Mouse (Mus musculus): ENCODE measurements around the gene Drosha. TPM values are rescaled to one million over a fixed set of nuclear protein-coding genes. Genes with fewer than 3 reads are reported as not detected.

Drosha gene
- polyA plus RNA-seq, 1 experiment: 14.6 TPM

- Histone ChIP-seq H3K27ac (ENCODE audit: insufficient read depth, low read depth, low read length) (no peak overlapping the region), H3K4me1 (ENCODE audit: control insufficient read depth, insufficient read depth, low read length) (no peaks in the 10 kb centered on the region), H3K4me3 (ENCODE audit: insufficient read depth, low read length) (no peak overlapping the region)
- TF ChIP-seq POLR2A (IDR thresholded peaks at IDR 0.05; ENCODE audit: borderline replicate concordance, low read depth, low read length) (no peak), CTCF (IDR thresholded peaks at IDR 0.05; ENCODE audit: low read depth, low read length) (no peak)
These were observed 53.3 kb downstream of the Drosha start for GRCm38 (mm10) chr15:12877934-12878333.

- Histone ChIP-seq H3K4me1 (ENCODE audit: control insufficient read depth, insufficient read depth, low read length) (no peaks in the 10 kb centered on the region), H3K27ac (ENCODE audit: insufficient read depth, low read depth, low read length) (no peak overlapping the region)
- TF ChIP-seq CTCF (IDR thresholded peaks at IDR 0.05; ENCODE audit: low read depth, low read length) (no peak), POLR2A (IDR thresholded peaks at IDR 0.05; ENCODE audit: borderline replicate concordance, low read depth, low read length) (no peak)
These were observed 54.0 kb downstream of the Drosha start for GRCm38 (mm10) chr15:12878581-12878980.

GRCm38 (mm10) chr15:12879937-12880336 lies 55.3 kb downstream of the Drosha start:
- no peak for TF ChIP-seq CTCF (IDR thresholded peaks at IDR 0.05; ENCODE audit: low read depth, low read length)
- TF ChIP-seq POLR2A (IDR thresholded peaks at IDR 0.05; ENCODE audit: borderline replicate concordance, low read depth, low read length): no peak
- H3K27ac ChIP-seq (ENCODE audit: insufficient read depth, low read depth, low read length): no peak overlapping the region
- no peak overlapping the region for H3K4me3 ChIP-seq (ENCODE audit: insufficient read depth, low read length)

More at GRCm38 (mm10) chr15:12878581-12878980, 54.0 kb downstream of the Drosha start:
- H3K4me3 ChIP-seq (ENCODE audit: insufficient read depth, low read length): no peak overlapping the region

GRCm38 (mm10) chr15:12884855-12885254 lies 60.2 kb downstream of the Drosha start:
- no peaks in the 10 kb centered on the region for H3K4me1 ChIP-seq (ENCODE audit: control insufficient read depth, insufficient read depth, low read length)
- TF ChIP-seq CTCF (IDR thresholded peaks at IDR 0.05; ENCODE audit: low read depth, low read length): no peak
- no peak overlapping the region for H3K27ac ChIP-seq (ENCODE audit: insufficient read depth, low read depth, low read length)

More at GRCm38 (mm10) chr15:12879937-12880336, 55.3 kb downstream of the Drosha start:
- H3K4me1 ChIP-seq (ENCODE audit: control insufficient read depth, insufficient read depth, low read length): no peaks in the 10 kb centered on the region

GRCm38 (mm10) chr15:12885361-12885760 lies 60.7 kb downstream of the Drosha start:
- no peak overlapping the region for H3K4me3 ChIP-seq (ENCODE audit: insufficient read depth, low read length)
- no peaks in the 10 kb centered on the region for H3K4me1 ChIP-seq (ENCODE audit: control insufficient read depth, insufficient read depth, low read length)
- TF ChIP-seq POLR2A (IDR thresholded peaks at IDR 0.05; ENCODE audit: borderline replicate concordance, low read depth, low read length) (no peak), CTCF (IDR thresholded peaks at IDR 0.05; ENCODE audit: low read depth, low read length) (no peak)
- H3K27ac ChIP-seq (ENCODE audit: insufficient read depth, low read depth, low read length): no peak overlapping the region

More at GRCm38 (mm10) chr15:12884855-12885254, 60.2 kb downstream of the Drosha start:
- H3K4me3 ChIP-seq (ENCODE audit: insufficient read depth, low read length): no peak overlapping the region

GRCm38 (mm10) chr15:12887206-12887605 lies 62.6 kb downstream of the Drosha start:
- TF ChIP-seq POLR2A (IDR thresholded peaks at IDR 0.05; ENCODE audit: borderline replicate concordance, low read depth, low read length): no peak
- no peak for TF ChIP-seq CTCF (IDR thresholded peaks at IDR 0.05; ENCODE audit: low read depth, low read length)
- no peaks in the 10 kb centered on the region for H3K4me1 ChIP-seq (ENCODE audit: control insufficient read depth, insufficient read depth, low read length)
- no peak overlapping the region for H3K4me3 ChIP-seq (ENCODE audit: insufficient read depth, low read length)
- no peak overlapping the region for H3K27ac ChIP-seq (ENCODE audit: insufficient read depth, low read depth, low read length)

- H3K4me1 ChIP-seq (ENCODE audit: control insufficient read depth, insufficient read depth, low read length): no peaks in the 10 kb centered on the region
- TF ChIP-seq CTCF (IDR thresholded peaks at IDR 0.05; ENCODE audit: low read depth, low read length): no peak
- TF ChIP-seq POLR2A (IDR thresholded peaks at IDR 0.05; ENCODE audit: borderline replicate concordance, low read depth, low read length): no peak
- no peak overlapping the region for H3K27ac ChIP-seq (ENCODE audit: insufficient read depth, low read depth, low read length)
- H3K4me3 ChIP-seq (ENCODE audit: insufficient read depth, low read length): no peak overlapping the region
These were observed 63.7 kb downstream of the Drosha start for GRCm38 (mm10) chr15:12888312-12888711.

GRCm38 (mm10) chr15:12889909-12890308 lies 65.3 kb downstream of the Drosha start:
- no peaks in the 10 kb centered on the region for H3K4me1 ChIP-seq (ENCODE audit: control insufficient read depth, insufficient read depth, low read length)
- TF ChIP-seq CTCF (IDR thresholded peaks at IDR 0.05; ENCODE audit: low read depth, low read length) (no peak), POLR2A (IDR thresholded peaks at IDR 0.05; ENCODE audit: borderline replicate concordance, low read depth, low read length) (no peak)
- no peak overlapping the region for H3K27ac ChIP-seq (ENCODE audit: insufficient read depth, low read depth, low read length)

GRCm38 (mm10) chr15:12895426-12895825 lies 70.8 kb downstream of the Drosha start:
- Histone ChIP-seq H3K27ac (ENCODE audit: insufficient read depth, low read depth, low read length) (no peak overlapping the region), H3K4me1 (ENCODE audit: control insufficient read depth, insufficient read depth, low read length) (no peaks in the 10 kb centered on the region), H3K4me3 (ENCODE audit: insufficient read depth, low read length) (no peak overlapping the region)
- no peak for TF ChIP-seq POLR2A (IDR thresholded peaks at IDR 0.05; ENCODE audit: borderline replicate concordance, low read depth, low read length)
- no peak for TF ChIP-seq CTCF (IDR thresholded peaks at IDR 0.05; ENCODE audit: low read depth, low read length)

More at GRCm38 (mm10) chr15:12889909-12890308, 65.3 kb downstream of the Drosha start:
- no peak overlapping the region for H3K4me3 ChIP-seq (ENCODE audit: insufficient read depth, low read length)

GRCm38 (mm10) chr15:12896022-12897009 lies 71.7 kb downstream of the Drosha start:
- no peak for TF ChIP-seq CTCF (IDR thresholded peaks at IDR 0.05; ENCODE audit: low read depth, low read length)
- no peak for TF ChIP-seq POLR2A (IDR thresholded peaks at IDR 0.05; ENCODE audit: borderline replicate concordance, low read depth, low read length)
- Histone ChIP-seq H3K4me1 (ENCODE audit: control insufficient read depth, insufficient read depth, low read length) (no peaks in the 10 kb centered on the region), H3K27ac (ENCODE audit: insufficient read depth, low read depth, low read length) (no peak overlapping the region), H3K4me3 (ENCODE audit: insufficient read depth, low read length) (no peak overlapping the region)

Measured in bone marrow macrophage, adult 2 months (primary cell).